In the genomic region with DNA sequence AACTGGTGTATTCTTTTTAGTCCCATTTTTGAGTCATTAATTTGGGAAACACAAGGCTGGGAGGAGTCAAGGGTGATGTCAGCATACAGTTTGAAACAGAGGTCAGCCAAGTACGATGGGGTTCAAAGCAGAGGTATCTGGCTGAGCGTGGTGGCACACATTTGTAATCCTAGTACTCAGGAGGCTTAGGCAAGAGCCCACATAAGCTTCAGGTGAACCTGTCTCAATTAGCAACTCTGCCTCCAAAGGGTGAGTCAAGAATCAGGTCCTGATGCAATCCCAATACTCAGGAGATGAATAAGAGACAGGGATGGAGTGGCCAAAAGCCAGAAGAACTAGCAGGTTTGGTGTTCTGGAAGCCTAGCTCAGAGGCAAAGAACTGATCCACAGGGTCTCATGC, we compare ENCODE assay signal across 26 mouse cellular contexts. TPM values are rescaled to one million over a fixed set of nuclear protein-coding genes. Genes with fewer than 3 reads are reported as not detected.
DNase-seq lines count a peak whose midpoint lies in the region; ATAC-seq and TF ChIP-seq lines count a peak whose summit lies in the region.
"Had no signal": no experiment of that assay in that cellular context is flagged by ENCODE, and none has a peak within 500 bp of the region (broad histone marks: within the 10 kb centered on the region; RNA-seq: fewer than 3 reads in every experiment).

No protein-coding gene starts in this region.

- DNase-seq in liver, embryonic 11.5 days (ENCODE audit: low spot score) = peak; percentile 3
- no peak for DNase-seq in liver, postnatal 0 days
- no peak for DNase-seq in Patski (ENCODE audit: low read depth, low spot score)
- DNase-seq in fat pad, adult 2 months (ENCODE audit: extremely low read depth, low read depth, low spot score) = peak; percentile 58
- no peak for DNase-seq in T-cell, adult 2 months (ENCODE audit: low spot score)
- no peak for DNase-seq in left cerebral cortex, adult 8-10 months (ENCODE audit: low spot score in 2 of 2)
- DNase-seq: adrenal gland, adult 8-10 months; adrenal gland, postnatal 14 days; adrenal gland, postnatal 36 days; cerebellum, adult 11-12 months; cerebellum, adult 2 months; cerebellum, adult 9-10 months; cerebellum, postnatal 10 days; cerebellum, postnatal 25 days; forebrain, postnatal 0 days had no signal

- 85% methylated on average over 2 of the region's 2 CpGs for WGBS in liver, embryonic 11.5 days
- 84% methylated on average over 2 of the region's 2 CpGs for WGBS in liver, postnatal 0 days (ENCODE audit: insufficient replicate concordance)
- WGBS in olfactory bulb, adult 2 months = 23% methylated on average over 2 of the region's 2 CpGs
- 91% methylated on average over 2 of the region's 2 CpGs for WGBS in hindbrain, embryonic 13.5 days

- no peaks in the 10 kb centered on the region for H3K9me3 ChIP-seq in liver, embryonic 11.5 days (ENCODE audit: control insufficient read depth, low read length)
- no peaks in the 10 kb centered on the region for H3K9me3 ChIP-seq in liver, postnatal 0 days (ENCODE audit: low read length)
- no peaks in the 10 kb centered on the region for H3K9me3 ChIP-seq in hindbrain, embryonic 13.5 days
- H3K9me3 ChIP-seq: embryonic facial prominence, embryonic 10.5 days; embryonic facial prominence, embryonic 12.5 days; forebrain, embryonic 13.5 days; forebrain, embryonic 15.5 days had no signal

- no peak overlapping the region for H3K4me3 ChIP-seq in liver, embryonic 11.5 days (ENCODE audit: low read depth, low read length)
- no peak overlapping the region for H3K4me3 ChIP-seq in liver, postnatal 0 days (ENCODE audit: low read depth, low read length)
- H3K4me3 ChIP-seq in olfactory bulb, adult 2 months (ENCODE audit: insufficient read depth, low read depth, low read length) = no peak overlapping the region
- no peak overlapping the region for H3K4me3 ChIP-seq in hindbrain, embryonic 13.5 days
- H3K4me3 ChIP-seq: embryonic facial prominence, embryonic 10.5 days; embryonic facial prominence, embryonic 12.5 days; erythroblast, embryonic 14.5 days; forebrain, embryonic 13.5 days; forebrain, embryonic 15.5 days had no signal

- no peak for TF ChIP-seq EP300 in liver, postnatal 0 days (IDR thresholded peaks at IDR 0.05; ENCODE audit: low read depth)

- H3K9ac ChIP-seq in liver, embryonic 11.5 days (ENCODE audit: low read depth, low read length) = no peak overlapping the region
- no peak overlapping the region for H3K9ac ChIP-seq in liver, postnatal 0 days (replicated peaks)
- no peak overlapping the region for H3K9ac ChIP-seq in hindbrain, embryonic 13.5 days
- H3K9ac ChIP-seq: embryonic facial prominence, embryonic 12.5 days; forebrain, embryonic 13.5 days; forebrain, embryonic 15.5 days; forebrain, postnatal 0 days had no signal

- in situ Hi-C loops in Patski (cut with MboI; ENCODE audit: low pct_unique_long_range_greater_than_20kb) = loop anchor here (5.0 kb wide), 1 partner anchor 76 kb away; no protein-coding TSS in a partner anchor

- H3K4me1 ChIP-seq in liver, embryonic 11.5 days (replicated peaks; ENCODE audit: control insufficient read depth, insufficient read depth, low read length) = no peaks in the 10 kb centered on the region
- no peaks in the 10 kb centered on the region for H3K4me1 ChIP-seq in liver, postnatal 0 days (ENCODE audit: insufficient read depth)
- H3K4me1 ChIP-seq in olfactory bulb, adult 2 months (ENCODE audit: control insufficient read depth, insufficient read depth, low read length) = peaks cover 13% of the 10 kb centered on the region
- H3K4me1 ChIP-seq in hindbrain, embryonic 13.5 days (replicated peaks) = 0 out of 2 replicates have a peak, but pooled peaks cover 4% of the 10 kb centered on the region
- H3K4me1 ChIP-seq: embryonic facial prominence, embryonic 10.5 days; embryonic facial prominence, embryonic 12.5 days; forebrain, embryonic 13.5 days; forebrain, embryonic 15.5 days had no signal

- TF ChIP-seq POLR2A in olfactory bulb, adult 2 months (IDR thresholded peaks at IDR 0.05; ENCODE audit: insufficient read depth, low read depth, low read length) = no peak

- H3K36me3 ChIP-seq in liver, embryonic 11.5 days (ENCODE audit: control insufficient read depth, insufficient read depth, low read length) = no peaks in the 10 kb centered on the region; the same call in 1 of the 2 replicates
- peaks cover 14% of the 10 kb centered on the region; the same call in 1 of the 2 replicates for H3K36me3 ChIP-seq in liver, postnatal 0 days (replicated peaks; ENCODE audit: insufficient read depth, low read length)
- no peaks in the 10 kb centered on the region for H3K36me3 ChIP-seq in hindbrain, embryonic 13.5 days
- H3K36me3 ChIP-seq: embryonic facial prominence, embryonic 10.5 days; embryonic facial prominence, embryonic 12.5 days; forebrain, embryonic 15.5 days had no signal

- no peak overlapping the region for H3K4me2 ChIP-seq in liver, embryonic 11.5 days
- H3K4me2 ChIP-seq in liver, postnatal 0 days (ENCODE audit: low read depth, low read length) = no peak overlapping the region
- H3K4me2 ChIP-seq in hindbrain, embryonic 13.5 days = no peak overlapping the region
- H3K4me2 ChIP-seq: embryonic facial prominence, embryonic 12.5 days; forebrain, embryonic 13.5 days; forebrain, embryonic 15.5 days had no signal

- no peak overlapping the region for H3K27ac ChIP-seq in liver, embryonic 11.5 days (ENCODE audit: low read depth, low read length)
- no peak overlapping the region for H3K27ac ChIP-seq in liver, postnatal 0 days (ENCODE audit: low read depth)
- H3K27ac ChIP-seq in olfactory bulb, adult 2 months (ENCODE audit: insufficient read depth, low read depth, low read length) = peak overlapping the region; percentile 55
- H3K27ac ChIP-seq in hindbrain, embryonic 13.5 days = no peak overlapping the region
- H3K27ac ChIP-seq: embryonic facial prominence, embryonic 10.5 days; embryonic facial prominence, embryonic 12.5 days; forebrain, embryonic 13.5 days; forebrain, embryonic 15.5 days had no signal

- POLR2A ChIA-PET in Patski (lab: Charles Lee) = no interaction called here

- no peaks in the 10 kb centered on the region for H3K27me3 ChIP-seq in liver, embryonic 11.5 days (replicated peaks; ENCODE audit: control insufficient read depth, insufficient read depth, low read length)
- H3K27me3 ChIP-seq in liver, postnatal 0 days (ENCODE audit: insufficient read depth, low read length) = no peaks in the 10 kb centered on the region
- no peaks in the 10 kb centered on the region for H3K27me3 ChIP-seq in Patski
- H3K27me3 ChIP-seq in hindbrain, embryonic 13.5 days = no peaks in the 10 kb centered on the region
- H3K27me3 ChIP-seq: embryonic facial prominence, embryonic 12.5 days; forebrain, embryonic 13.5 days; forebrain, embryonic 15.5 days had no signal

- CTCF ChIA-PET in Patski (lab: Charles Lee) = interaction anchor here (0.8 kb wide), 1 partner anchor 75 kb away, joined by 3 read pairs; no protein-coding TSS in a partner anchor

- TF ChIP-seq CTCF in liver, postnatal 0 days (IDR thresholded peaks at IDR 0.05; ENCODE audit: low read depth) = no peak
- TF ChIP-seq CTCF in Patski (IDR thresholded peaks at IDR 0.05) = no peak
- no peak for TF ChIP-seq CTCF in olfactory bulb, adult 2 months (IDR thresholded peaks at IDR 0.05; ENCODE audit: insufficient read depth, low read depth, low read length)

- ATAC-seq in liver, embryonic 11.5 days (replicated peaks; ENCODE audit: low FRiP score) = no peak
- no peak for ATAC-seq in liver, postnatal 0 days
- ATAC-seq in Patski = peak; percentile 61
- ATAC-seq in hindbrain, embryonic 13.5 days (ENCODE audit: low FRiP score) = no peak
- ATAC-seq: activated CD4-positive, CD25-positive, alpha-beta regulatory T cell, adult 4 months; forebrain, embryonic 13.5 days; forebrain, embryonic 15.5 days; forebrain, postnatal 0 days had no signal

RNA-seq across cellular contexts. Expression of a gene that starts 7.8 kb away (rescaled TPM):
- polyA plus RNA-seq in liver, embryonic 11.5 days (2014; fragmentation: Nextera tagmentation; extraction: Ambion mirVana) = 0.34 and 0.56 TPM in 2 replicates
- polyA plus RNA-seq in liver, postnatal 0 days (2015; fragmentation: Nextera tagmentation; extraction: Ambion mirVana) = 6.0 and 6.1 TPM in 2 replicates
- polyA plus RNA-seq in Patski (2021) = 2.2 TPM
- polyA plus RNA-seq in olfactory bulb, adult 2 months (2012; ENCODE audit: insufficient read depth, insufficient read length, low replicate concordance, missing spikeins) = not detected in 2 replicates
- 0.14 TPM in 2 replicates for polyA plus RNA-seq in hindbrain, embryonic 13.5 days (2015; fragmentation: Nextera tagmentation; extraction: Ambion mirVana)
- 1 to 10 TPM in 1 of 4 experiments, under 1 TPM in 3; 0.53 to 1.3 (median 0.79) TPM for total RNA-seq in left cerebral cortex, adult 8-10 months (2022)
- total RNA-seq: MEL had no signal
- polyA plus RNA-seq: activated CD4-positive, CD25-positive, alpha-beta regulatory T cell, adult 4 months; C2C12; erythroblast, embryonic 14.5 days; forebrain, embryonic 11.5 days; forebrain, embryonic 13.5 days had no signal

RNA-seq across cellular contexts. Expression of a gene that starts 46.5 kb away (rescaled TPM):
- 0.10 and 0.12 TPM in 2 replicates for polyA plus RNA-seq in liver, embryonic 11.5 days (2014; fragmentation: Nextera tagmentation; extraction: Ambion mirVana)
- 0.06 and 0.09 TPM in 2 replicates for polyA plus RNA-seq in liver, postnatal 0 days (2015; fragmentation: Nextera tagmentation; extraction: Ambion mirVana)
- 0.12 TPM for polyA plus RNA-seq in Patski (2021)
- polyA plus RNA-seq in olfactory bulb, adult 2 months (2012; ENCODE audit: insufficient read depth, insufficient read length, low replicate concordance, missing spikeins) = not detected in 2 replicates
- 0.08 TPM in 1 of 2 replicates, not detected in the other for polyA plus RNA-seq in hindbrain, embryonic 13.5 days (2015; fragmentation: Nextera tagmentation; extraction: Ambion mirVana)
- under 1 TPM in 3 of 4 experiments, not detected in 1; 0.25 to 0.44 (median 0.27) TPM for total RNA-seq in left cerebral cortex, adult 8-10 months (2022)
- total RNA-seq: forebrain, postnatal 0 days; MEL had no signal
- polyA plus RNA-seq: embryonic facial prominence, embryonic 10.5 days; erythroblast, embryonic 14.5 days; forebrain, embryonic 11.5 days; forebrain, embryonic 13.5 days; forebrain, embryonic 15.5 days; forebrain, postnatal 0 days had no signal

Comparison
In these comparisons a context has a peak if more than half of its experiments do, and no peak if none do; other contexts are left out.
1. DNase-seq: peak in liver, embryonic 11.5 days (single experiment) and fat pad, adult 2 months (single experiment); none in liver, postnatal 0 days (single experiment), Patski (single experiment), T-cell, adult 2 months (single experiment) and left cerebral cortex, adult 8-10 months (0 of 2).